Mouse (Mus musculus) gastrocnemius, postnatal 10 days (tissue): ENCODE data around the gene Mkks. TPM values are rescaled to one million over a fixed set of nuclear protein-coding genes. Genes with fewer than 3 reads are reported as not detected.

Experiments used
- DNase-seq: peaks from one replicate; pipeline ENCODE4 v3.0.0; 2021; ENCODE audit warnings: mixed read lengths
- total RNA-seq, 2 experiments: library from RNA; stranded (reverse); gene quantifications; 2 replicates each; pipeline ENCODE4 v1.2.3; 2021

Mkks gene
- total RNA-seq, 2 experiments from 2014 or later, result 18.6 to 23.8 TPM

DNA sequence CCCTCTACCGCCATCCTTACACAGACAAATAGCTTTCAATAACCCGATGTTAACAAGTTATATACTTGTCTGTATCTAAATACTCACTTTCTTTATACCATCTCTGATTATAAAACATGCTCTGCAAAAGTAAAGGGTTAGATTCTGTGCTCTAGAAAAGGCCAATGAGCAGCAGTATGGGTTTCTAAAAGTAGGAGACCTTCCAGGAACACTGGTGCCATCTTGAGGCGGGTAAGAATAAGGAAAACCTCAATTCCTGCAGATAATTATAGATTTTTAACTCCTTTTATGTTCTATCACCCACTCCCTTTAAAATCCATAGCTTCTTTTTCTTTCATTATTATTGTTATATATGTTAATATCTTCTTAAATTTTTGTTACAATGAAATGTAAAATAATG is 55.3 kb downstream of the Mkks start:
- DNase-seq, result no peak

DNA sequence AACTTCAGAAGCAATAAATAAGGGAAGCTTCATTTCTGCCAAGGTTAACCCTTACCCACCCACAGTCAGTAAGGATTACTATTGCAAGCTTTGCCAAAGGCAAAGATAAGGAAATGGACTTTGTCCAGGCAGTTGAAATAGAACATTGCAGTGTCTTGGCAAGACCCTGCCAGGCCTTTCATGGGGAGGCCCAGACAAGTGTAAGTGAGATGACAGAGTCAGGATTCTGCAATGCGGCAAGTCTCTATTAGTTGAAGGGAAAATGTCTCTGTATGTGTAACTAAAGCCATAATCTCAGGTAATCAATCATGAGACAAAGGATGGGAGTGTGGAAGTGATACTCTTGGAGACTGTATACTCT is 56.5 kb downstream of the Mkks start:
- DNase-seq, result no peak

DNA sequence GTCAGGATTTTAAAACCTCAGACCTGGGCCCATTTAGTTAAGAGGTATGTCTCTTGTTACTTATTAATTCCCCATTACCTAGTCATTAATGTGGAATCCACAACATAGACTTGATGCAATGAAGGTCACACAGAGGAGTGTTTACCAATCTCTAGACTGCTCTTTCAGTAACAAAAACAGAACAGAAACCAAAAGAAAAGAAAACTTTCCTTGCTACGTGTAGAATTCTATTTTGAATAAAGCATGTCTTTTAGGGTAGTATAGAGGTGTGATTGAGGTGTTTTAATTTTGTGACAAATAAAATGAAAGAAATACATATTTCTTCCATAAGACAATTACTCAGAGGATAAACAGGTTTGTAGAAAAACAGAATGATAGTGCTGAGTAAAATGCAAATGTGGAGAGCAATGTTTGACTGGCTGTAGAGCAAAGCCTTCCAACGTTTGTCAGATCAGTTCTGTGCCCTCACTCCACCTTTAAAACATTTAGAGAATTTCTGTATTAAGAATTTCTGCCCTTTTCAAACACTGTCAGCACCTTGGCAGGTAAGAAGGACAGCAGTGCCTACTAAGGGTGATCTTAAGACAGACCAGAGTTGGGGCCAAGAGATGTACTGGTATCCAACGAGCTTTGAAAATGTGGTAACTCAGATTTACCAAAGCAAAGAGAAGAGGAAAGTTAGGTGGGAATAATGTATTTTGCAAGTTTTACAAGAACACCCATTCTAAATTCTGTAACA is 57.0 kb downstream of the Mkks start:
- DNase-seq, result no peak

DNA sequence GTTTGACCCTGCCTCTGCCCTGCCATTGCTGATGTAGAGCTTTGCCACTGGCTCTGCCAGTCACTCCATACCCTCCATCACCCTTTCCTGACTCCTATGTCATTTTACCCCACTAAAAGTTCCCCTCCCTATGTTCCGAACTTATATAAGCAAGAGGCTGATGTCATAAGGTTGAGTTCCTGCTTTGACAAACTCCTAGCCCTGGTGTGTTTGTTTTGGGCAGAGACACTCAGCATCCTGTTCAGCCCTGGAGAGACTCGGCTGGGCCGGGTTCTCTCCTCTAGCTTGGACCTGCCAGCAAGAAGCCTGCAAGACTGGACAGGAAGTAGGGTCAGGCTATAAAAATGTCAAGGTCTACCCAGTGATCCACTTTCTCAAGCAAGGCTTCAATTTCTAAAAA is 58.3 kb downstream of the Mkks start:
- DNase-seq, result no peak

DNA sequence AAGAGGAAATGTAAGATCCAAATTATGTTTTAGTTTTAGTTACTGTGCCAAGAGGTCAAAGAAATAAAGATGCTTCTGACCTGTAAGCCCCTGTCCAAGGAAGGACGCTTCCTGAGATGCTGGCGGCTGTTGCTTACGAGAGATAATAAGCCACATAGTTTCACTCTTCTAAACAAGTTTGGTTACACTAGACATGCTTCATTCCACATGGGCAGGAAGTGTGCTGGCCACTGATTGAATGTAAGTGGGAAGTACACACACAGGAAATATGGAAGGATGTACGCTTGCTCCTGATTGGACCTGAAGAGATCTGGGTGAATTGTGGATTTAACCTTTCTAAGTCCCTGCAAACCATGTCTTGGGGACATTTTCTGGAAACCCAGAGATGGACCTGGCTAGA is 63.6 kb downstream of the Mkks start:
- DNase-seq, result no peak

Other genes starting within 250 kb of the Mkks start
- gene Snap25, start 177.9 kb downstream of the Mkks start, total RNA-seq, result 1 to 10 TPM in 1 of 2 experiments, under 1 TPM in 1; 0.92 to 1.4 TPM
- 10 to 100 TPM; 11.2 to 19.3 TPM for gene AL731706.2, start 5.7 kb downstream of the Mkks start, total RNA-seq
- gene Slx4ip, start 171 bp downstream of the Mkks start, total RNA-seq, result 1 to 10 TPM; 2.5 to 2.6 TPM
- gene AL731706.1, start within 50 bp of the Mkks start, total RNA-seq, result 10 to 100 TPM; 11.4 to 16.9 TPM
- 10 to 100 TPM; 10.6 to 16.7 TPM for gene Jag1, start 225.3 kb upstream of the Mkks start, total RNA-seq